Mouse (Mus musculus): ENCODE results near the gene Zfp36l2. TPM values are rescaled to one million over a fixed set of nuclear protein-coding genes. Genes with fewer than 3 reads are reported as not detected.
"Not testable (repeated sequence)": the region's sequence is repeated elsewhere in the genome, so short reads cannot be mapped to it uniquely, and the experiment has no call there.

Gene Zfp36l2
- polyA plus RNA-seq (2015; fragmentation: Nextera tagmentation; extraction: Ambion mirVana) = 4.8 and 10.0 TPM in 2 replicates

GRCm38 (mm10) chr17:84187727-84188373, at the start of gene Zfp36l2:
Gene Zfp36l2 (minus strand): TSS chr17:84187947.
- peak; percentile 84 for ATAC-seq (ENCODE audit: low FRiP score)
- H3K9ac ChIP-seq (replicated peaks) = peak within 1 kb of the TSS; percentile 59
- peak within 1 kb of the TSS; percentile 53 for H3K4me3 ChIP-seq (replicated peaks)
- under 1% methylated on average over 38 of the region's 76 CpGs for WGBS
- H3K36me3 ChIP-seq = peaks cover 11% of the 10 kb centered on the region; the same call in 1 of the 2 replicates
- H3K4me1 ChIP-seq = peaks cover 39% of the 10 kb centered on the region
- H3K4me2 ChIP-seq = peak within 1 kb of the TSS; percentile 82
- H3K9me3 ChIP-seq (replicated peaks) = no peaks in the 10 kb centered on the region
- peak within 1 kb of the TSS; percentile 84 for H3K27ac ChIP-seq (replicated peaks)
- peaks cover 34% of the 10 kb centered on the region for H3K27me3 ChIP-seq (replicated peaks)

- Histone ChIP-seq H3K4me2 (no peak overlapping the region), H3K9me3 (replicated peaks) (no peaks in the 10 kb centered on the region), H3K36me3 (0 out of 2 replicates have a peak, but pooled peaks cover 2% of the 10 kb centered on the region), H3K27ac (replicated peaks) (no peak overlapping the region), H3K9ac (replicated peaks) (no peak overlapping the region), H3K4me1 (no peaks in the 10 kb centered on the region), H3K27me3 (replicated peaks) (no peaks in the 10 kb centered on the region), H3K4me3 (replicated peaks) (no peak overlapping the region)
- no peak for ATAC-seq (ENCODE audit: low FRiP score)
- WGBS = 94% methylated on average over 7 of the region's 7 CpGs
Observed at GRCm38 (mm10) chr17:84236781-84237557, 49.2 kb upstream of the Zfp36l2 start.

- ATAC-seq (ENCODE audit: low FRiP score) = no peak
- Histone ChIP-seq H3K36me3 (peaks cover 3% of the 10 kb centered on the region; the same call in 1 of the 2 replicates), H3K4me2 (no peak overlapping the region), H3K4me3 (replicated peaks) (no peak overlapping the region), H3K9me3 (replicated peaks) (no peaks in the 10 kb centered on the region), H3K9ac (replicated peaks) (no peak overlapping the region), H3K27me3 (replicated peaks) (no peaks in the 10 kb centered on the region), H3K4me1 (no peaks in the 10 kb centered on the region), H3K27ac (replicated peaks) (no peak overlapping the region)
- 88% methylated on average over 4 of the region's 4 CpGs for WGBS
Observed at GRCm38 (mm10) chr17:84235399-84235928, 47.7 kb upstream of the Zfp36l2 start.

GRCm38 (mm10) chr17:84234785-84235184, 47.0 kb upstream of the Zfp36l2 start:
- not testable (repeated sequence) for H3K9me3 ChIP-seq (replicated peaks); H3K27me3 ChIP-seq (replicated peaks); H3K4me3 ChIP-seq (replicated peaks); H3K36me3 ChIP-seq; ATAC-seq (ENCODE audit: low FRiP score); H3K4me2 ChIP-seq; H3K4me1 ChIP-seq; H3K27ac ChIP-seq (replicated peaks); H3K9ac ChIP-seq (replicated peaks)
- no CpG with 5 or more reads among the region's 4 CpGs for WGBS

DNA sequence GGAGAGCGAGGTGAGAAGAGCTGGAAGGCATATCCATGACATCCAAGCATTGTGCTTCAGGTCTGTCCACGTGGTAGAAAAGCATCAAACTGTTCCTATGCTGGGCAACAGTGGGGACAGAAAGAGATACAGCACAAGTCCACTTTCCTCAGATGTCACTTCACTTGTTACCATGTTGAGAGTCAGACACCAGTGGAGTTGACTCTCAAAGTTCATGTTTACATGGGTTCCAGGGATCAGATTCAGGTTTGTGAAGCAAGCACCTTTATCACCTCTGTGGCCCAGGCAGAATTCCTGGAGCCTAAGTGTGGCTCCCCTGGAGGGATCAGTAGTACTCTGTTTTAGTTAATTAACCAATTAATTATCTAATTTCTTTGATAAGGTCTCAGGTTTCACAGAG, 46.0 kb upstream of the Zfp36l2 start:
- no peak overlapping the region for H3K27ac ChIP-seq (replicated peaks)
- H3K4me2 ChIP-seq = no peak overlapping the region
- no peaks in the 10 kb centered on the region for H3K9me3 ChIP-seq (replicated peaks)
- no peak overlapping the region for H3K4me3 ChIP-seq (replicated peaks)
- H3K27me3 ChIP-seq (replicated peaks) = no peaks in the 10 kb centered on the region
- ATAC-seq (ENCODE audit: low FRiP score) = no peak
- H3K9ac ChIP-seq (replicated peaks) = no peak overlapping the region
- 95% methylated on average over 2 of the region's 2 CpGs for WGBS
- H3K4me1 ChIP-seq = no peaks in the 10 kb centered on the region
- peaks cover 12% of the 10 kb centered on the region; the same call in 1 of the 2 replicates for H3K36me3 ChIP-seq

DNA sequence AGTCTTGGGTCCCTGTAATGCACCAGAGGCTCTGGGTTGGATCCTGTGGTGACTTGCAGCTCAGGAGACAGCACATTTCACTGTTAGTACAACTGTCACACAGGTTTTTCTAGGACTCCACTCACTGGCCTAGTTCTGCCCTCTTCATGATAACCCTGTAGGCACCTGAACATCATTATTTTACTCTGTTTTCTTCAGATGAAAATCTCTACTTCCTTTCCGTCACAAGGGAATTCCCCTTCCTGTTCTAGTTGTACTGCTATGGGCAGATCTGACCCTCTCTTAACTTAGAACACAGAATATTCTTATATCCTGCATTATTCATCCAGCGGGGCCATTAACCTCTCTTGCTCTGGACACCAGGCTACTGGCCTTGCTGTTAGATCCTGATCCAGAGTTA, 43.6 kb upstream of the Zfp36l2 start:
- 94% methylated on average over 2 of the region's 2 CpGs for whole genome bisulfite sequencing

DNA sequence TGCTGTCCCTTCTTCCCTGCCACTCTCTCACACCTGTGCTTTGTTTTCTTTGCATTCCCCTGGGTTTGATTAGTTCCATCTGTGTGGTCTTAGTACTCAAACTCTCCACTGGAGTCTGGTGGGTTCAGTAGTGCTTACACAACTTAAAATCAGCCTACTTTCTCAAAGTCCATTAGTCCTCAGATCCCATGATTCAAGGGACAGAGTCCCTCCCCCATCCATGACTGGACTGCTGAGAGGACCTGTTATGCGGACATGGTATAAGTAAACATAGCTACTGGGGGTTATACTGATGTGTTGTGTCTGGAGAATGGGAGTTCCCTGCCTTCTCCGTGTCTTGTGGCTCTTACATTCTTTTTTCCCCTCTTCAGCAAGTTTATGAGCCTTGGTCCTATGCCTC, 40.5 kb upstream of the Zfp36l2 start:
- Histone ChIP-seq H3K27ac (replicated peaks) (no peak overlapping the region), H3K4me2 (no peak overlapping the region), H3K9ac (replicated peaks) (no peak overlapping the region), H3K27me3 (replicated peaks) (no peaks in the 10 kb centered on the region), H3K4me1 (no peaks in the 10 kb centered on the region), H3K36me3 (peaks cover 36% of the 10 kb centered on the region), H3K4me3 (replicated peaks) (no peak overlapping the region), H3K9me3 (replicated peaks) (no peaks in the 10 kb centered on the region)
- ATAC-seq (ENCODE audit: low FRiP score) = no peak
- WGBS = 85% methylated on average over 2 of the region's 2 CpGs

More for the DNA sequence above, 43.6 kb upstream of the Zfp36l2 start:
- no peaks in the 10 kb centered on the region for H3K27me3 ChIP-seq (replicated peaks)
- no peaks in the 10 kb centered on the region for H3K4me1 ChIP-seq
- no peak for ATAC-seq (ENCODE audit: low FRiP score)
- no peak overlapping the region for H3K9ac ChIP-seq (replicated peaks)
- H3K36me3 ChIP-seq = peaks cover 20% of the 10 kb centered on the region
- H3K27ac ChIP-seq (replicated peaks) = no peak overlapping the region
- H3K4me2 ChIP-seq = no peak overlapping the region
- no peaks in the 10 kb centered on the region for H3K9me3 ChIP-seq (replicated peaks)
- H3K4me3 ChIP-seq (replicated peaks) = no peak overlapping the region

GRCm38 (mm10) chr17:84226681-84227080, 38.9 kb upstream of the Zfp36l2 start:
- WGBS = 83% methylated on average over 6 of the region's 6 CpGs
- Histone ChIP-seq H3K36me3 (peaks cover 44% of the 10 kb centered on the region), H3K4me2 (no peak overlapping the region), H3K27ac (replicated peaks) (no peak overlapping the region), H3K9ac (replicated peaks) (no peak overlapping the region), H3K9me3 (replicated peaks) (no peaks in the 10 kb centered on the region), H3K27me3 (replicated peaks) (no peaks in the 10 kb centered on the region), H3K4me3 (replicated peaks) (no peak overlapping the region), H3K4me1 (no peaks in the 10 kb centered on the region)
- no peak for ATAC-seq (ENCODE audit: low FRiP score)

DNA sequence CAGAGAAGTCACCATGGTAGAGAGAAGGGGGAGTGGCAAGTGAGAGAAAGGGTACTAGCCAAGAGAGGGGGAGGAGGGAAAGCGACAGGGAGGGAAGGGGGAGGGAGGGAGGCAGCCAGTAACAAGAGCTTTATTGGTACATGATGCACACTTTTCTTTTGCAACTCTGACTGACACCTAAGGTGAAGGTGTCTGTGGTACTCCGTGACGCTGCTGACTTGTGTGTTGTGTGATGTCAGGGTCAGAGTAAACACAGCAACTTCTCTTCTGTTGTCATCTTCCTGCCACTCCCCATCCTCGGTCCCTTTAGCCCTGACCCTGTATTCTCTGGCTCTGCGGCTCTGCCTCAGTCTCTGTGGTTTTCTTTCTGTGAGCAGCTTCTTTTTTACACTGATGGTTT, 38.5 kb upstream of the Zfp36l2 start:
- Histone ChIP-seq H3K4me3 (replicated peaks) (no peak overlapping the region), H3K9ac (replicated peaks) (no peak overlapping the region), H3K9me3 (replicated peaks) (no peaks in the 10 kb centered on the region), H3K27me3 (replicated peaks) (no peaks in the 10 kb centered on the region), H3K36me3 (peaks cover 47% of the 10 kb centered on the region), H3K27ac (replicated peaks) (no peak overlapping the region), H3K4me2 (no peak overlapping the region), H3K4me1 (no peaks in the 10 kb centered on the region)
- no peak for ATAC-seq (ENCODE audit: low FRiP score)
- 50% methylated on average over 5 of the region's 5 CpGs for WGBS

DNA sequence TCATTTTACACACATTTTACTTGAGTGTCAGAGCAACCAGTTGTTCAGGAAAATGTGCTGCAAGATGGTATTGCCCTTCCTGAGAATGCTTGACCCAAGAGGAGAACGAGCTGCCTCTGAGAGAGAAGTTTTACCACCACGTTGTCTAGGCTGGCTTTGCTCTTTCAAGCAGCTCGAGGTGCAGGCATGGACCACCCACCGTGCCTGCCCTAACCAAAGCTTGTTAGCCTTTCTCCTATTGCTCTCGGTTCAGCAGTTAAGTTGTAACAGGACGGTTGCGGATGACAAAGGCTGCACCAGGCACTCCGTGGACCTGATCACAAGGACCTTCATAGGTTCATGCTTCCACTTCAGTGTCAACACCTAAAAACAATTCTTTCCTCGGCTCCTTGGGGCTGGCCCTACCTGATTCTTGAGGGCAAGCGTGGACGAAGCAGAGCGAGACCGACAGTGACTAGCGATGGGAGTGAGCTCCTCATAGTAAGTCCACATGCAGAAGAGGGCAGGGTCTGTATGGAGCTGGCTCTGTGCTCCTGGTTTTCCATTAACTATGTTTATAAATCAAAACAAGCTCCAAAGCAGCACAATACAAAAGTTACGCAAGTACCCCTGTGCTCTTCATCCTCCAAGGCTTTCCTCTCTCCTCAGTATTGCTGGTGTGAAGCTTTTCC, 36.6 kb upstream of the Zfp36l2 start:
- WGBS = 52% methylated on average over 15 of the region's 15 CpGs
- Histone ChIP-seq H3K4me3 (replicated peaks) (no peak overlapping the region), H3K27me3 (replicated peaks) (no peaks in the 10 kb centered on the region), H3K9ac (replicated peaks) (no peak overlapping the region), H3K9me3 (replicated peaks) (no peaks in the 10 kb centered on the region), H3K27ac (replicated peaks) (no peak overlapping the region), H3K36me3 (peaks cover 50% of the 10 kb centered on the region), H3K4me1 (no peaks in the 10 kb centered on the region), H3K4me2 (no peak overlapping the region)
- no peak for ATAC-seq (ENCODE audit: low FRiP score)

DNA sequence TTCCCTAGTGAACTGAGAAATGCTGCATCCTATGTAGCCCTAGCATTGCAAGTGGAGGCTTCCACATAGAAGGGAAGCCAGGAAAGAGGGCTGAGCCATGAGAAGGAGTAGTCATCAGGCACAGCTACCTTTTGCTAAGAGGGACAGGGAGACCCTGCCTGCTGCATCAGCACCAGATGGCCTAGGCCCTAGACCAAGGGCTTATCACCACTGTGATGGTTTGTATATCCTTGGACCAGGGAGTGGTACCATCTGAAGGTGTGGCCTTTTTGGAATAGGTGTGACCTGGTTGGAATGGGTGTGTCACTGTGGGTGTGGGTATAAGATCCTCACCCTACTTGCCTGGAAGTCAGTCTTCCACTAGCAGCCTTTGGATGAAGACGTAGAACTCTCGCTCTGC, 31.1 kb upstream of the Zfp36l2 start:
- not testable (repeated sequence) for H3K27ac ChIP-seq (replicated peaks); H3K4me2 ChIP-seq; H3K9me3 ChIP-seq (replicated peaks); ATAC-seq (ENCODE audit: low FRiP score); H3K4me1 ChIP-seq; H3K4me3 ChIP-seq (replicated peaks); H3K9ac ChIP-seq (replicated peaks); H3K27me3 ChIP-seq (replicated peaks)
- H3K36me3 ChIP-seq = peaks cover 22% of the 10 kb centered on the region
- 94% methylated on average over 2 of the region's 2 CpGs for WGBS
